Mouse (Mus musculus) NIH3T3 (cell line): ENCODE results near the gene Castor2.

ENCODE experiments used
- DNase-seq: peaks from one replicate; pipeline ENCODE4 v3.0.0-alpha.2; 2012; ENCODE audit warnings: low read depth

Gene Castor2

DNA sequence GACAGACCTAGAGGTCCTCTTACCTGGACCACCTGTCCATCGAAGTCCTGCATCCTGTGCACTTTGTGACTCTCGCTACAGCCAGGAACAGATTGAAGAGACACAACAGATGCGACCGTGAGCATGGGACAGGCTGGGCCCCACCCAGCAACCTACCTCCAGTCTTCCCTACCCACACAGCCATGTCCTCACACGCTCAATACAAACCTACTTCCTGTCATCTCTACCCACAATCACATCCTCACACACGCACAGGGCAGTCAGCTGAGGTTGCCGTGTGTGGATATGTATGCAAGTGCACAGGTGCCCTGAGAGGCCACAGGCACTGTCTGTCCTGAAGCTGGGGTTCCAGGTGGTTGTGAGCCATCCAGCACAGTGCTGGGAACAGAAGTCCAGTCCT lies 67.1 kb downstream of the Castor2 start:
- no peak for DNase-seq

GRCm38 (mm10) chr5:134168033-134168432 lies 68.5 kb downstream of the Castor2 start:
- DNase-seq = no peak

DNA sequence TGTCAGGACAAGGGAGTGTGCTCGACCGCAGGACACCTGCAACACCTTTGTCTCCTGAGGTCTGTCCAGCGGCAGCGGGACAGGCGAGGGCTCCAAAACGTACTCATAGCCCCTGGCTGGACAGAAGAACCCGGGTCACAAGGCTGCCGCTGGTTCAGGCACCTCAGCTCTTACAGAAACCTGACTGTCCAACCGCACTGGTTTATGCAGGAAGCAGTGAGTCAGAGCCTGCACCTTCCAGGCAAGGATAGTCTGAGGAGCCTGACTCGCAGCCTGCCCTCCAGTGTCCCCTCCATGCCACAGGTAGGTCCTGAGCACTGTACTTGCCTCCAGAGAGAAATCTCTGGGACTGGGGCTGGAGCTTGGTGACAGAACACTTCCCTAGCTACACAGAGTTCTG lies 69.7 kb downstream of the Castor2 start:
- no peak for DNase-seq

DNA sequence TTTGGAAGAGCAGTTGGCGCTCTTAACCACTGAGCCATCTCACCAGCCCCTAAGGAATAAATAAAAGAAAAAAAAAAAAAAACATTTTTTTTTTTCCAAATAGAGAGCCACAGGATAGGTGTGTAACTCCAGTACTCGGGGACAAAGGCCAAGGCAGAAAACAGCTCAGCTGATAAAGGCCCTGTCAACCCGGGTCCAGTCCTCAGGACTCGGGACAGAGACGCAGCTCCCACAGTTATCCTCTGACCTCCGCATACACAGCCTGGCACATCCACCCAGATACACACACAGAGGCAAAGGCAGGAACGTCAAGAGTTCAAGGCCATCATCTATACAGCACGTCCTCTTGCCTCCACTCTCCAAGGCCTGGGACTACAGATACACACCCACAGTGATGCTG lies 70.7 kb downstream of the Castor2 start:
- DNase-seq = no peak

GRCm38 (mm10) chr5:134173206-134173605 lies 73.7 kb downstream of the Castor2 start:
- peak; percentile 59 for DNase-seq

DNA sequence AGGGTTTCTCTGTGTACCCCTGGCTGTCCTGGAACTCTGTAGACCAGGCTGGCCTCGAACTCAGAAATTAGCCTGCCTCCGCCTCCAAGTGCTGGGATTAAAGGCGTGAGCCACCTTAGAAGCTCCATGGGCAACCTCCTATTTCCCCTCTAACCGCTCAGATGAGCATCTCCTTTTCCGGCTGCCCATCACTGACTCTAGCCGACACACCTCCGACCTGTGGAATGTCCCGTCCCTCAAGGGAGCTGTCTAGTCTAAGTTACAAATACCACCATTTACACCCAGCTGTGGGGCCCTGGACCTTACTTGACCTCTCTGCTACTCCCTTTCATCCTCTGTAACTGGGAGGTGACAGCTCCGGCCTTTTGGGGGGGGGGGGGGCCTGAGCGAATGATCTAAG lies 76.2 kb downstream of the Castor2 start:
- peak; percentile 44 for DNase-seq

- DNase-seq = peak; percentile 94
These were observed 76.8 kb downstream of the Castor2 start, which contains the start of gene Rcc1l for GRCm38 (mm10) chr5:134176169-134176881. Rcc1l (minus strand) TSS chr5:134176774.

GRCm38 (mm10) chr5:134178536-134178935 lies 79.0 kb downstream of the Castor2 start:
- DNase-seq = no peak

DNA sequence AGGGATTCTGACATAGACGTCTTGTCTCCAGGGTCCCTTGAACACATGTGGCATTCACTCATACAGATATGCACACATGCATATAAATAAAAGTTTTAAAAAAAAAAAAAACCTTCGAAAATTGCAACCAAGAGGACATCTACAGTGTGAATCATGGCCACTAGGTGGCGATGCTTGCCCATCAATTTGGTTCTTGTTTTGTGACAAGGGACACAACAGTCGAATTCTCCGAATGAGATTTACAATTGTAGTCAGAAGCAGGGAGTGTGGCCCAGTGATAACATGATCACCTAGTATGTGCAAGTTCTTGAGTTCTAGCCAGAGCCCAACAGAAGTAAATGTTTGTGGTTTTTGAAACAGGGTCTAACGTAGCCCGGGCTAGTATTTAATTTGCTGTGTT lies 80.4 kb downstream of the Castor2 start:
- peak; percentile 92 for DNase-seq

DNA sequence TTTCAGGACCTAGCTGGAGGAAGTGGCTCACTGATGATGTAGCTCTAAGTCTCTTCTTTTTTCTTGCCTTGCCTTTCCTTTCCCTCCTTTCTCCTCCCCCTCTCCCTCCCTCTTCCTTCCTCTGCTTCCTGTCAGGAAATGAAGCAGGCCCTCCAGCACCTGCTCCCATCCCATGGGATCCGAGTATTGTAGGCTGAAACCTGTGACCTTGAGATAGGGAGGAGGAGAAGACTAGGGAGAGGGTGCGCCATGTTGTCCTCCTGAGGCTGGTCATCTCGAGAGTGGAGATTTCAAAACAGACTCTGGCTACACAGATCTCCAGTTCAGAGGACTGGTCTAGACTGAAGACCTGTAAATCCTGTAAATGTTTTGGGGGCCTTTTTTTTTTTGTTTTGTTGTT lies 82.7 kb downstream of the Castor2 start:
- DNase-seq = no peak

- no peak for DNase-seq
These were observed 83.2 kb downstream of the Castor2 start for GRCm38 (mm10) chr5:134182735-134183134.

GRCm38 (mm10) chr5:134183162-134183561 lies 83.7 kb downstream of the Castor2 start:
- peak; percentile 12 for DNase-seq

- peak; percentile 100 for DNase-seq
These were observed 84.6 kb downstream of the Castor2 start, which contains the start of gene Gtf2ird2 for GRCm38 (mm10) chr5:134183880-134184808. Gtf2ird2 (plus strand) TSS chr5:134184019.

DNA sequence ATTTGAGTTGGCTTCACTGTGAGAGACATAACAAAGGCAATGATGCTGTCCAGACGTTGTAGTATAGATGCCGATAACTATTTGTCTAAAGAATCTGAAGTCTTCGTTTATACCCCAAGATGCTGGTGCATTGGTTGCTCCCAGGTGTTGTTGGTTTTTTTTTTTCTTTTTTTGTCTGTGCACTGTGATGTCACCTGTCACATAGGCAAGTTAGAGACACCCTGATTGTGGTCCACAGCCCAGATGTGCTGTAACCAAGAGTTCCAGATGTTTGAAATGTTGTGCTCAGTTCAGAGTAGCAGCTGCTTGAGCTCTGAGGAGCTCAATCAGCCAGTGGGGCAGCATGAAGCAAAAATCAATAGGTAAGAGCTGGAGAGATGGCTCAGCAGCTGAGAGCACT lies 86.5 kb downstream of the Castor2 start:
- no peak for DNase-seq

DNA sequence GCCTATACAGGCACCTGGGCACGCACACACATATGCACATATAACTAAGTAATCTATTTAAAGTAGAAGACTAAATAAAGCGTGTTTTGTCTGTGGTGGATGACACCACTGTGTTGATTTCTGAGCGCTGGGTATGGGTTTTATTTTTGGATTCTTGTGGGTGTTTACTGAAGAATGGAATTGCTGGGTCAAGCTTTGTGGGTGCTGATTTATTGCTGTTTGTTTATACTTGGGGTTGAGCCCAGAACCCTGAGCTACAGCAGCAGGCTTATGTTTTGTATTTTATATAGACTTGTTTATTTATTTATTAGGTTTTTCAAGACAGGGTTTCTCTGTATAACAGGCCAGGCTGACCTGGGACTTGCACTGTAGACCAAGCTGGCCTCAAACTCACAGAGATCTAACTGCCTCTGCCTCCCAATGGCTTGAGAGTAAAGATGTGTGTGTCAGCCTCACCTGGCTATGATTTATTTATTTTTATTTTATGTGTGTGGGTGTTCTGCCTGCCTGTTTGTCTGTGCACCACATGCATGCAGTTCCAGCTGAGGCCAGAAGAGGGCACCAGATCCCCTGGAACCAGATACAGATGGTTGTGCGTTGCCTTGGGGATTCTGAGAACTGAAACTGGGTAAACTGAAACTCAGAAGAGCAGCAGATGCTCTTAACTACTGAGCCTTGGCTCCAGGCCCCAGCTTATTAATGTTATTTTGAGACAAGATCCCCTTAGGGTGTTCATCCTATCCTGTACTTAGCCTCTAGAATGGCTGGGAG lies 87.6 kb downstream of the Castor2 start:
- DNase-seq = peak; percentile 76

GRCm38 (mm10) chr5:134188571-134188970 lies 89.1 kb downstream of the Castor2 start:
- no peak for DNase-seq

- DNase-seq = no peak
These were observed 94.2 kb downstream of the Castor2 start for GRCm38 (mm10) chr5:134193664-134194063.
